Mouse (Mus musculus) midbrain, embryonic 11.5 days (tissue): ENCODE results near the gene Sstr4. TPM values are rescaled to one million over a fixed set of nuclear protein-coding genes. Genes with fewer than 3 reads are reported as not detected.

Source experiments
- ATAC-seq: fragments of 200-750 bp; cut with Nextera tagmentation; 2 replicates; pipeline ENCODE4 v1.8.0; 2017; ENCODE audit warnings: moderate TSS enrichment, moderate library complexity; ENCODE audit not compliant: low FRiP score
- DNase-seq: peaks from one replicate; pipeline ENCODE4 v3.0.0; 2015; ENCODE audit warnings: low spot score; ENCODE audit errors: missing footprints
- H3K27ac ChIP-seq: fragments of 300-500 bp; sonication (generic); 2 replicates; pipeline ENCODE4 v1.5.1; 2014; ENCODE audit warnings: low read depth, low read length
- H3K27me3 ChIP-seq: fragments of 300-500 bp; sonication (generic); 2 replicates; pipeline ENCODE4 v1.6.1; 2014; ENCODE audit warnings: mild to moderate bottlenecking, low read length, moderate library complexity, mixed read lengths; ENCODE audit not compliant: control insufficient read depth, insufficient read depth
- H3K36me3 ChIP-seq: fragments of 300-500 bp; sonication (generic); 2 replicates; pipeline ENCODE4 v1.6.1; 2014; ENCODE audit warnings: mild to moderate bottlenecking, low read length, moderate library complexity, mixed read lengths; ENCODE audit not compliant: control insufficient read depth, insufficient read depth
- H3K4me1 ChIP-seq: fragments of 300-500 bp; sonication (generic); 2 replicates; pipeline ENCODE4 v1.6.1; 2014; ENCODE audit warnings: low read length; ENCODE audit not compliant: control insufficient read depth, insufficient read depth
- H3K4me2 ChIP-seq: fragments of 300-500 bp; sonication (generic); 2 replicates; pipeline ENCODE4 v1.6.1; 2014; ENCODE audit warnings: mild to moderate bottlenecking, moderate library complexity
- H3K4me3 ChIP-seq: fragments of 300-500 bp; sonication (generic); 2 replicates; pipeline ENCODE4 v1.5.1; 2014; ENCODE audit warnings: low read depth, low read length
- H3K9ac ChIP-seq: fragments of 300-500 bp; sonication (generic); 2 replicates; pipeline ENCODE4 v1.6.1; 2014; ENCODE audit warnings: low read length
- H3K9me3 ChIP-seq: fragments of 300-500 bp; sonication (generic); 2 replicates; pipeline ENCODE4 v1.6.1; 2016; ENCODE audit warnings: low read length; ENCODE audit not compliant: control insufficient read depth
- WGBS: fragments of 180-500 bp; shearing (Covaris S2); extraction: QIAGEN DNeasy Blood & Tissue Kit; methylation state at CpG from one replicate; pipeline ENCODE4 v1.1.7; 2014; 5-methylcytosine and 5-hydroxymethylcytosine counted together
- polyA plus RNA-seq: library from polyadenylated mRNA; unstranded; fragments of >200 nt; fragmentation: Nextera tagmentation; extraction: Ambion mirVana; gene quantifications from 2 replicates; pipeline ENCODE4 v1.2.1, GENCODE M21; 2014

Sstr4 gene
- polyA plus RNA-seq, 1 experiment from 2014 or later = 1.4 TPM

DNA sequence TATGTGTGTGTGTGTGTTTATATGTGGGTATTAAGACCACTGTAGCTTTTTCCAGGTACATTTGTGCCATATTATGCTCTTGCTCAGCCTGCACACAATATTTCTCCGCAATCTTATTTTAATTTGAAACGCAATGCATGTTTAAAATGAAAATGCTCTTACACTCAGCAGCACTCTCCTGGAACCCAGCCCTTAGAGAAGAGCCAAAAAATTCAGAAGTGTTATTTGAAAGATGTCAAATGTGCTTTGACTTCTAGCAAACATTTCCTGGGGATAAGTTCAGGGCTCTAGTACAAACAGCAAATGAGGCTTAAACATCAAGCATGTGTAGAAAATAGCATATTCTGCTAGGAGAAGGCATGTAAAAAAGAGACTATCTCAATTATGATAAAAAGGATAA lies 24.6 kb downstream of the Sstr4 start:
- ATAC-seq (no peak), DNase-seq (no peak)
- Histone ChIP-seq H3K27ac (no peak overlapping the region), H3K4me1 (no peaks in the 10 kb centered on the region), H3K27me3 (no peaks in the 10 kb centered on the region), H3K4me3 (no peak overlapping the region), H3K9ac (no peak overlapping the region), H3K4me2 (no peak overlapping the region), H3K36me3 (no peaks in the 10 kb centered on the region), H3K9me3 (no peaks in the 10 kb centered on the region)
- 96% methylated on average over 2 of the region's 2 CpGs for WGBS

GRCm38 (mm10) chr2:148421112-148421511 lies 26.0 kb downstream of the Sstr4 start:
- Histone ChIP-seq H3K27ac (no peak overlapping the region), H3K9me3 (no peaks in the 10 kb centered on the region), H3K4me3 (no peak overlapping the region), H3K36me3 (no peaks in the 10 kb centered on the region), H3K4me1 (no peaks in the 10 kb centered on the region), H3K4me2 (no peak overlapping the region), H3K9ac (no peak overlapping the region), H3K27me3 (no peaks in the 10 kb centered on the region)
- WGBS = 70% methylated on average over 1 of the region's 1 CpGs
- no peak for DNase-seq
- no peak for ATAC-seq

- no peaks in the 10 kb centered on the region for H3K27me3 ChIP-seq
- H3K27ac ChIP-seq = no peak overlapping the region
- H3K9ac ChIP-seq = no peak overlapping the region
- no peak overlapping the region for H3K4me2 ChIP-seq
- WGBS = 50% methylated on average over 1 of the region's 1 CpGs
- H3K4me3 ChIP-seq = no peak overlapping the region
- ATAC-seq = no peak
- H3K4me1 ChIP-seq = no peaks in the 10 kb centered on the region
- no peaks in the 10 kb centered on the region for H3K36me3 ChIP-seq
- no peak for DNase-seq
- H3K9me3 ChIP-seq = no peaks in the 10 kb centered on the region
Measured at GRCm38 (mm10) chr2:148421706-148422105, 26.6 kb downstream of the Sstr4 start.

- WGBS = 83% methylated on average over 5 of the region's 5 CpGs
- H3K4me3 ChIP-seq = no peak overlapping the region
- H3K27me3 ChIP-seq = no peaks in the 10 kb centered on the region
- no peak overlapping the region for H3K9ac ChIP-seq
- H3K36me3 ChIP-seq = no peaks in the 10 kb centered on the region
- H3K27ac ChIP-seq = no peak overlapping the region
- DNase-seq (no peak), ATAC-seq (no peak)
- no peak overlapping the region for H3K4me2 ChIP-seq
- H3K4me1 ChIP-seq = no peaks in the 10 kb centered on the region
- no peaks in the 10 kb centered on the region for H3K9me3 ChIP-seq
Measured at GRCm38 (mm10) chr2:148425709-148426382, 30.7 kb downstream of the Sstr4 start.

DNA sequence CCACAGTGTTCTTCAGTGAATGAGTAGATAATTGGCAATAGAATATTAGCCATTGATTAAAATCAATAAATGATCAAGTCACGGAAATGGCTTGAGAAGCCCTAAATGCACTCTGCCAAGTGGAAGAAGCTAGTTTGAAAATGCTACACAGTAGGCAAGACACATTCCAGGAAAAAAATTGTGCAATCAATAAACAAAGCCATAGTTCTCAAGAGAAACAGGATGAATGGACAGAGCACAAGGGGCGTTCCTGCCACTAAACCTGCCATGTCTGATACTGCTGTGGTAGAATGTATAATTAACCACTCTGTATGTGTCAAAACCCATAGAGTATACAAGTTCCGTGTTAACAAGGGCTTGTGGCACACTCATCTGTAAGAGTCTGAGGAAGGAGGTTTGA lies 32.4 kb downstream of the Sstr4 start:
- H3K27me3 ChIP-seq = no peaks in the 10 kb centered on the region
- H3K9me3 ChIP-seq = no peaks in the 10 kb centered on the region
- 85% methylated on average over 3 of the region's 3 CpGs for WGBS
- no peak overlapping the region for H3K4me2 ChIP-seq
- no peaks in the 10 kb centered on the region for H3K4me1 ChIP-seq
- ATAC-seq = no peak
- H3K9ac ChIP-seq = no peak overlapping the region
- no peak overlapping the region for H3K27ac ChIP-seq
- H3K4me3 ChIP-seq = no peak overlapping the region
- H3K36me3 ChIP-seq = no peaks in the 10 kb centered on the region
- no peak for DNase-seq

DNA sequence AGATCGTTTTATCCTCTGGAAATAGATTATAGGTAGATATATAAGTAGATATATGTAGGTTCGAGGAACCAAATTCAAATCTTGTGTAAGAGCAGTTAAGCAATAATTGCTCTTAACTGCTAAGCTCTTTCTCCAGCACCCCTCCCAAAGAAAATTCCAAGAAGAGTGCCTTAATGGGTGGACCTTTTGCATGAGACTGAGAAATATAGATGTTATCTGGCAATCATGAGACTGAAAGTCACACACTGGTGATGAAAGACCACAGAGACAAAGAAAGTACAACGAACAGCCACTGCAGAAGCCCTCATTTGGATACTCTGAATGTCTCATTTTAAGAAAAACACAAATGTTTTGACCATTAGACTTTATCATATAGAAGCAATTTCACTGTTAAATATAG lies 33.4 kb downstream of the Sstr4 start:
- H3K4me3 ChIP-seq = no peak overlapping the region
- WGBS = 78% methylated on average over 3 of the region's 3 CpGs
- H3K36me3 ChIP-seq = no peaks in the 10 kb centered on the region
- ATAC-seq (no peak), DNase-seq (no peak)
- H3K27ac ChIP-seq = no peak overlapping the region
- no peak overlapping the region for H3K4me2 ChIP-seq
- no peak overlapping the region for H3K9ac ChIP-seq
- no peaks in the 10 kb centered on the region for H3K4me1 ChIP-seq
- no peaks in the 10 kb centered on the region for H3K27me3 ChIP-seq
- no peaks in the 10 kb centered on the region for H3K9me3 ChIP-seq

DNA sequence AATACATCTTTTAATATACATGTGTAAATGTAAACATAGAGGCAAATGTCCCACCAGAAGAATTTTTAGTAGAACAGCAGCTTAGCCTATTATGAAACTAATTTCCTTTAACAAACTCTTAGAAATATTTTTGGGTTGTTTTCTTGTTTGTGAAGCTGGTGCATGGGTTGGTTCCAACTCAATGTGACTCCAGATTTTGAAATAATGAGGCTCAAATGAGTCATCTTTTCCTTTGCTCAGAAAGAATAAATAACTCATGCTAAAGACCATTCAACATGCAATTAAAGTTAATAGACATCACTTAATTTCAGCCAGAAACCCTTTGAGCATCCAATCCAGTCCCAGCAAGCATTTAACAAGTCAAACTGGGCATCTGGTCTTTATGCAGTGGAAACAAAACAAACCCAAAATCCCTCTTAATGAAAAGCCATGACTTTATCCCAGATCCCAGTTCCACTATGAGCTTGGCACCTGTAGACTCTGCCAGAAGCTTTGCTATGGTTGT lies 33.9 kb downstream of the Sstr4 start:
- no peak overlapping the region for H3K4me2 ChIP-seq
- no peak overlapping the region for H3K4me3 ChIP-seq
- no peaks in the 10 kb centered on the region for H3K4me1 ChIP-seq
- DNase-seq (no peak), ATAC-seq (no peak)
- no peaks in the 10 kb centered on the region for H3K9me3 ChIP-seq
- H3K27me3 ChIP-seq = no peaks in the 10 kb centered on the region
- no peaks in the 10 kb centered on the region for H3K36me3 ChIP-seq
- H3K9ac ChIP-seq = no peak overlapping the region
- no peak overlapping the region for H3K27ac ChIP-seq

- H3K4me3 ChIP-seq = no peak overlapping the region
- no peaks in the 10 kb centered on the region for H3K36me3 ChIP-seq
- 78% methylated on average over 4 of the region's 4 CpGs for WGBS
- no peaks in the 10 kb centered on the region for H3K4me1 ChIP-seq
- no peak overlapping the region for H3K9ac ChIP-seq
- no peak for ATAC-seq
- no peak for DNase-seq
- H3K27ac ChIP-seq = no peak overlapping the region
- H3K27me3 ChIP-seq = no peaks in the 10 kb centered on the region
- H3K4me2 ChIP-seq = no peak overlapping the region
- no peaks in the 10 kb centered on the region for H3K9me3 ChIP-seq
Measured at GRCm38 (mm10) chr2:148430941-148431340, 35.8 kb downstream of the Sstr4 start.

GRCm38 (mm10) chr2:148432346-148432745 lies 37.2 kb downstream of the Sstr4 start:
- no peak overlapping the region for H3K9ac ChIP-seq
- WGBS = 78% methylated on average over 2 of the region's 2 CpGs
- no peaks in the 10 kb centered on the region for H3K36me3 ChIP-seq
- no peaks in the 10 kb centered on the region for H3K27me3 ChIP-seq
- H3K4me1 ChIP-seq = no peaks in the 10 kb centered on the region
- H3K4me3 ChIP-seq = no peak overlapping the region
- H3K9me3 ChIP-seq = no peaks in the 10 kb centered on the region
- H3K27ac ChIP-seq = no peak overlapping the region
- no peak for DNase-seq
- no peak for ATAC-seq
- no peak overlapping the region for H3K4me2 ChIP-seq
